Mouse (Mus musculus): ENCODE measurements around the gene Gm49366.

DNA sequence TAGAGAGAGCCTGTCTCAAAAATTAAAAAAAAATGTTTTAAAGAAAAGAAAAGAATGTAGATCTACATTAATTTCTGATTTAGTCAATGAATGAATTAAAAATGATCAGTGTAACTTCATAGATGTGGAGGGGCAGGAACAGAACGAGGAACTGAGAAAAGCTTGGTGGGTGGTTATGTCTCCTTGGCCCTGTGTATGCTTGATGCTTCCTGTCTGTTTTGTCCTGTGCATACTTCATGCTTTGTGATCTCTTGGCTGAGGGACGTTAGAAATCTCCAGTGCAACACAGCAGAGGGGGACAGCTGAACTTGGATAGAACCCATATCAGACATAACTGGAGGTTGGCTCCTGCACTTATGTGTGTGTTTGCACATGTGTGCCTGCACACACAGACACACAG is 41.5 kb upstream of the Gm49366 start:
- no peak for TF ChIP-seq POLR2A (IDR thresholded peaks at IDR 0.05; ENCODE audit: insufficient read depth, low read depth, low read length)
- no peak for TF ChIP-seq CTCF (IDR thresholded peaks at IDR 0.05)
- TF ChIP-seq EP300 (IDR thresholded peaks at IDR 0.05; ENCODE audit: insufficient read depth, low read depth, low read length) = no peak
